Mouse (Mus musculus) liver, embryonic 13.5 days (tissue): ENCODE measurements around the gene Grk3. TPM values are rescaled to one million over a fixed set of nuclear protein-coding genes. Genes with fewer than 3 reads are reported as not detected.

ENCODE experiments used
- ATAC-seq: fragments of 200-750 bp; cut with Nextera tagmentation; 2 replicates; pipeline ENCODE4 v1.8.0; 2017; ENCODE audit warnings: low read depth, mild to moderate bottlenecking, moderate number of reproducible peaks, moderate library complexity
- DNase-seq: peaks from one replicate; pipeline ENCODE4 v3.0.0; 2022
- H3K27ac ChIP-seq: fragments of 300-500 bp; sonication (generic); 2 replicates; pipeline ENCODE4 v1.5.1; 2015; ENCODE audit warnings: moderate library complexity, mild to moderate bottlenecking, inconsistent platforms
- H3K27me3 ChIP-seq: fragments of 300-500 bp; sonication (generic); 2 replicates; pipeline ENCODE4 v1.6.1; 2015; ENCODE audit warnings: mild to moderate bottlenecking, inconsistent platforms
- H3K36me3 ChIP-seq: fragments of 300-500 bp; sonication (generic); 2 replicates; pipeline ENCODE4 v1.6.1; 2015; ENCODE audit warnings: mild to moderate bottlenecking, inconsistent platforms
- H3K4me1 ChIP-seq: fragments of 300-500 bp; sonication (generic); replicated peaks from 2 replicates; pipeline ENCODE4 v1.6.1; 2015; ENCODE audit warnings: inconsistent platforms
- H3K4me2 ChIP-seq: fragments of 300-500 bp; sonication (generic); 2 replicates; pipeline ENCODE4 v1.6.1; 2015; ENCODE audit warnings: inconsistent platforms, mild to moderate bottlenecking, moderate library complexity
- H3K4me3 ChIP-seq: fragments of 300-500 bp; sonication (generic); replicated peaks from 2 replicates; pipeline ENCODE4 v1.5.1; 2015; ENCODE audit warnings: mild to moderate bottlenecking, inconsistent platforms
- H3K9ac ChIP-seq: fragments of 300-500 bp; sonication (generic); 2 replicates; pipeline ENCODE4 v1.6.1; 2015; ENCODE audit warnings: mild to moderate bottlenecking, inconsistent platforms
- H3K9me3 ChIP-seq: fragments of 300-500 bp; sonication (generic); replicated peaks from 2 replicates; pipeline ENCODE4 v1.6.1; 2016; ENCODE audit warnings: inconsistent platforms
- WGBS: fragments of 180-500 bp; shearing (Covaris S2); methylation state at CpG from one replicate; pipeline ENCODE4 v1.1.7; 2015; ENCODE audit not compliant: insufficient replicate concordance; 5-methylcytosine and 5-hydroxymethylcytosine counted together
- polyA plus RNA-seq: library from polyadenylated mRNA; unstranded; fragments of >200 nt; fragmentation: Nextera tagmentation; extraction: Ambion mirVana; gene quantifications from 2 replicates; pipeline ENCODE4 v1.2.1, GENCODE M21; 2015

The Grk3 gene
- polyA plus RNA-seq, 1 experiment from 2014 or later, result 1.7 TPM

DNA sequence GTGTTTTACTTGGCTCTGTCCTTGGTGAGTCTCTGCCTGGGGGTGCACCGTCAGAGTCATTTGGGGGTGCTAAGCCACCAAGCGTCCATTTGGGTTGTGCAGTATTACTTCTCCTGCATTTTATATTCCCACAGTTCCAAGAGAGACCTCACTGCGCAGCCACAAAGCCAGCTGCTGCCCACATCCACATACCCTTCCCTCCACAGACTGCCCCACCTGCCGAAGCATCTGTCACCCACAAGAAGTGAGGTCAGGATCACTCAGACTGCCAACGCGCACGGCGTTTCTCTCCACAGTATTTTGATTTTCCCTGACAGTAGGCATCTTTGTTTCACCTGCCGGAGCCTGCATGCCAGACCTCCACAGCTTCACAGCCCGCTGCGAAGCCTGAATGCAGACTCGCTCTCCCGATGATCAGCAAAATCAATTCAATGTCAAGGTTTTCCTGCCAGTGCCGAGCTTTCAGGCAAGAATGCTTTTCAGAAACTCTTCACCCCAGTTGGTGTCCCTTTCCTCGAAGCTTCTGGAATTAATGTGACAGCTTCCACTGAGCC, 15.7 kb upstream of the Grk3 start:
- no peak for ATAC-seq
- Histone ChIP-seq H3K27ac (no peak overlapping the region), H3K4me3 (no peak overlapping the region), H3K4me1 (peaks cover 12% of the 10 kb centered on the region), H3K27me3 (no peaks in the 10 kb centered on the region), H3K9me3 (no peaks in the 10 kb centered on the region), H3K4me2 (no peak overlapping the region), H3K36me3 (no peaks in the 10 kb centered on the region), H3K9ac (no peak overlapping the region)
- DNase-seq, result no peak
- 62% methylated on average over 15 of the region's 15 CpGs for WGBS

DNA sequence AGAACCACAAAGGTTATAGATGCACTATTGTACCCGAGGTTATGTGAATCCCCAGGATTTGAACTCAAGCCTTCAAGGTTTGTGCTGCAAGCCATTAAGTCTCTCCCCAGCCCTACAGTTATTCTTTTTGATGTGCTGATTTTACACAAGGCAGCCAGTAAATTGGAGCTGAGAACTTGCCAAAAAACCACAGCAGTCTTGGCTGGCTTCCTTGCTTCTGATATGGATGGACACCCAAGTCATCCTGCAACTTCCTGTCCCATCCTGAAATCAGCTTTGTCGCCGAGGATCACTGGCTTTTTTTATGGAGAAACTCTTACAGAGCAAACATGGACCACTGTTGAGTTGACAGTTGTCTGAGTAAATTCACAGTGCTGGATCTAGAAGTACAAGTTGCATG, 14.5 kb upstream of the Grk3 start:
- no peaks in the 10 kb centered on the region for H3K9me3 ChIP-seq
- no peaks in the 10 kb centered on the region for H3K27me3 ChIP-seq
- no peak overlapping the region for H3K9ac ChIP-seq
- 32% methylated on average over 3 of the region's 3 CpGs for WGBS
- no peak for DNase-seq
- peaks cover under 1% of the 10 kb centered on the region; the same call in 1 of the 2 replicates for H3K4me1 ChIP-seq
- H3K27ac ChIP-seq, result no peak overlapping the region
- no peak overlapping the region for H3K4me2 ChIP-seq
- H3K36me3 ChIP-seq, result no peaks in the 10 kb centered on the region
- H3K4me3 ChIP-seq, result no peak overlapping the region
- ATAC-seq, result no peak

GRCm38 (mm10) chr5:113026706-113027105, 11.1 kb upstream of the Grk3 start:
- Histone ChIP-seq H3K4me2 (no peak overlapping the region), H3K4me3 (no peak overlapping the region), H3K9ac (no peak overlapping the region), H3K9me3 (no peaks in the 10 kb centered on the region), H3K27me3 (no peaks in the 10 kb centered on the region), H3K27ac (no peak overlapping the region), H3K4me1 (peaks cover 5% of the 10 kb centered on the region; the same call in 1 of the 2 replicates), H3K36me3 (no peaks in the 10 kb centered on the region)
- DNase-seq (no peak), ATAC-seq (no peak)
- WGBS, result 47% methylated on average over 5 of the region's 5 CpGs

DNA sequence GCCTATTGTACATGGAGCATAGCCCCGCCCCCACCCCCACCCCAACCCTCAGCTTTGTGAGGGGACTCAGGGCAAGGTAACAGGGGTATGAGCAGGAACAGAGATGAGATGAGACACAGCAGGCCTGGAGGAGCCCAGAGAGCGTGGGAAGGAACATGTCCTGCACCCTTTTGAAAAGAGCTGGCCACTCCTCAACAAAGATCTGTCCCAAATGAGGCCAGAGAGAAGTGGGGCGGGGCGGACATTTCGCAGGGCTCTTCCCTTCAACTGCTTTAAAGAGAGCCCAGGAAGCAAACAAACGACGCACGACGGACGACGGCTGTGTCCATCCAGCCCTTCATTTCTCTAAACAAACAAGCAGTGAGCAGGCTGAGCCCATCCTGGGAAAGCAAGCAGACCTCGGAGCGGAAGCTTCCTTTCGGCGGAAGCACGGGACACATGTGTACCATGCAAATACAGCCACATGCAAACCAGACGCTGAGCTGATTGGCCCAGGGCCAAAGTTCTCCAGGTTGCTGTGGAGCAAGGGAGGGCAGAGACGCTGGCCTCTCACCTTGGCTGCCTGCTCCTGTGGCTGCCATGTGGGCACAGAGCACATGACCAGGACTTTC, 8.7 kb upstream of the Grk3 start:
- H3K4me3 ChIP-seq, result no peak overlapping the region
- 45% methylated on average over 18 of the region's 18 CpGs for WGBS
- ATAC-seq, result peak; percentile 72

DNA sequence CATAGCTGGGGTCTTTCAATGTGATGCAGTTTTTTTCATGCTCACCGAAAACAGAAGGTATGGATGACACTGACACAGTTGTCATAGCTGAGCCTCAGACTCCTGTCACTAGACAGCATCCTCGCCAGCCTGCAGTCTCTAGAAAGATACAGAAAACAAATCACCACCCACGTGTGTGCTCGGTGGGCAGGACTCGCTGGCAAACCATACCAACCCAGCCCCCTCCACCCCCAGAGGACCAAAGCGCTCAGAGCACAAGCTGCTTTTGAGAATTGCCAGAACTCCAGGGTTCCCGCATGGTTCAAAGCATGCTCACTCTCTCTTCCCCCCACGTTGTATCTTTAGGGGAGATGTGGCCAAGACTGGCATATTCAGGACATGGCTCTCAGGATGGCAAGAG, 2.6 kb upstream of the Grk3 start:
- no peaks in the 10 kb centered on the region for H3K36me3 ChIP-seq
- peaks cover 17% of the 10 kb centered on the region for H3K27me3 ChIP-seq
- H3K4me2 ChIP-seq, result no peak overlapping the region
- 44% methylated on average over 8 of the region's 8 CpGs for WGBS
- no peaks in the 10 kb centered on the region for H3K9me3 ChIP-seq
- no peak overlapping the region for H3K4me3 ChIP-seq
- no peak overlapping the region for H3K9ac ChIP-seq
- no peak overlapping the region for H3K27ac ChIP-seq
- DNase-seq (no peak), ATAC-seq (no peak)
- peaks cover 20% of the 10 kb centered on the region for H3K4me1 ChIP-seq

More for the DNA sequence above, 8.7 kb upstream of the Grk3 start:
- Histone ChIP-seq H3K27me3 (no peaks in the 10 kb centered on the region), H3K27ac (0 out of 2 replicates have a peak overlapping the region, but pooled peaks have one; percentile 23), H3K9ac (no peak overlapping the region), H3K4me2 (peak overlapping the region; percentile 2; the same call in 1 of the 2 replicates), H3K9me3 (no peaks in the 10 kb centered on the region), H3K36me3 (no peaks in the 10 kb centered on the region), H3K4me1 (peaks cover 5% of the 10 kb centered on the region; the same call in 1 of the 2 replicates)
- no peak for DNase-seq

DNA sequence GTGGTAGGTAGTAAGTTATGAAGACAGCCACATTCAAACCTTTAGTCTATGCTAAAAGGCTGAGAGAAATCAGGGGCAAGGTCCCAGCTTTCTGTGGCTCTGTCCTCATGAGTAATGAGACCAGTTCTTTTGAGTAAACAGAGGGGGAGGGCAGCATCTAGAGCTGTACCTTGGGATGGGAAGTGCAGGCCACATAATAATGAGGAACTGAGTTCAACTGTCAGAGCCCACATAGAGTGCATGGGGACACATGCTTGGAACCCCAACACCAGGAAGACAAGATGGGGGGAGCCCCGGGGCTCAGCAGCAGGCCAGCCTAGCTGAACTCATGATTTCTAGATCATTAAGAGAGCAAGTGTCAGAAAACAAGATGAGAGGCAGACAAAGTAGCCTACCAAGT, 1.4 kb upstream of the Grk3 start:
- Histone ChIP-seq H3K9ac (no peak overlapping the region), H3K9me3 (no peaks in the 10 kb centered on the region), H3K27ac (no peak overlapping the region), H3K27me3 (peaks cover 17% of the 10 kb centered on the region), H3K4me1 (peaks cover 24% of the 10 kb centered on the region), H3K4me2 (no peak overlapping the region), H3K36me3 (no peaks in the 10 kb centered on the region), H3K4me3 (no peak overlapping the region)
- 31% methylated on average over 1 of the region's 1 CpGs for WGBS
- ATAC-seq (no peak), DNase-seq (no peak)

DNA sequence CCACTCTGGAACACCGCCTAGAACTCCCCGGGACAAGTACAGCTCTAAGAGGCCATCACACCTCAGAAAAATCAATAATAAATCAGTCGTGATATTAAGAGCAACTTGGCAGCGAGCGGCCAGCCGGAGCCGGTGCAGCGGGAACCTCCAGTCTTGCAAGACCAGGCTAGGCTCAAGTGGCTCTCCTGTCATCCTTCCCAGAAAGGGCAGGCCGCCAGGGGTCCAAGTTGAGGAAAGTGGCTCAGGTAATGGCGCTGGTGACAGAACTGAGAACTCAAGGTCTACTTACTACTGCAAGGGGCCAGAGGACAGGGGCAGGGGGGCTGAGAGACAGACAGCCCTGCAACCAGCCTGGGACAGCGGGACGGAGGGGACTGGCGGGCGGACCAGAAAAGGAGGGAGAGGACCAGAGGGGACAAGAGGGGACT, 769 bp downstream of the Grk3 start:
- Histone ChIP-seq H3K9ac (peak overlapping the region; percentile 54), H3K4me1 (peaks cover 24% of the 10 kb centered on the region), H3K9me3 (no peaks in the 10 kb centered on the region), H3K27ac (no peak overlapping the region), H3K27me3 (peaks cover 17% of the 10 kb centered on the region), H3K4me2 (peak overlapping the region; percentile 59), H3K4me3 (peak overlapping the region; percentile 57), H3K36me3 (no peaks in the 10 kb centered on the region)
- DNase-seq (no peak), ATAC-seq (no peak; the same call in 1 of the 2 replicates)
- 6% methylated on average over 14 of the region's 14 CpGs for WGBS

GRCm38 (mm10) chr5:113014111-113014807, 1.3 kb downstream of the Grk3 start:
- Histone ChIP-seq H3K4me1 (peaks cover 29% of the 10 kb centered on the region), H3K9ac (peak overlapping the region; percentile 54), H3K4me2 (peak overlapping the region; percentile 59), H3K27ac (no peak overlapping the region), H3K9me3 (no peaks in the 10 kb centered on the region), H3K4me3 (peak overlapping the region; percentile 57), H3K36me3 (no peaks in the 10 kb centered on the region), H3K27me3 (peaks cover 17% of the 10 kb centered on the region)
- ATAC-seq (no peak), DNase-seq (no peak)
- 49% methylated on average over 16 of the region's 16 CpGs for WGBS

GRCm38 (mm10) chr5:113011926-113012325, 3.7 kb downstream of the Grk3 start:
- Histone ChIP-seq H3K27me3 (peaks cover 17% of the 10 kb centered on the region), H3K36me3 (no peaks in the 10 kb centered on the region), H3K9me3 (no peaks in the 10 kb centered on the region), H3K9ac (no peak overlapping the region), H3K4me3 (no peak overlapping the region), H3K4me1 (peaks cover 39% of the 10 kb centered on the region), H3K4me2 (no peak overlapping the region), H3K27ac (no peak overlapping the region)
- WGBS, result 65% methylated on average over 10 of the region's 10 CpGs
- ATAC-seq (no peak), DNase-seq (no peak)

GRCm38 (mm10) chr5:113009183-113009820, 6.3 kb downstream of the Grk3 start:
- Histone ChIP-seq H3K4me1 (peaks cover 29% of the 10 kb centered on the region), H3K36me3 (no peaks in the 10 kb centered on the region), H3K27me3 (no peaks in the 10 kb centered on the region), H3K9me3 (no peaks in the 10 kb centered on the region), H3K9ac (no peak overlapping the region), H3K4me2 (no peak overlapping the region), H3K27ac (no peak overlapping the region), H3K4me3 (no peak overlapping the region)
- ATAC-seq (no peak), DNase-seq (no peak)
- WGBS, result 59% methylated on average over 8 of the region's 8 CpGs

- H3K4me3 ChIP-seq, result no peak overlapping the region
- no peak for DNase-seq
- H3K9me3 ChIP-seq, result no peaks in the 10 kb centered on the region
- H3K4me1 ChIP-seq, result peaks cover 22% of the 10 kb centered on the region
- no peak for ATAC-seq
- 50% methylated on average over 2 of the region's 2 CpGs for WGBS
- no peaks in the 10 kb centered on the region for H3K36me3 ChIP-seq
- H3K4me2 ChIP-seq, result no peak overlapping the region
- H3K9ac ChIP-seq, result no peak overlapping the region
- no peaks in the 10 kb centered on the region for H3K27me3 ChIP-seq
- H3K27ac ChIP-seq, result no peak overlapping the region
Measured at GRCm38 (mm10) chr5:113008496-113008895, 7.1 kb downstream of the Grk3 start.
